Mouse (Mus musculus): ENCODE results near the gene Zfp661. TPM values are rescaled to one million over a fixed set of nuclear protein-coding genes. Genes with fewer than 3 reads are reported as not detected.

Zfp661 gene
- 7.9 and 9.8 TPM in 2 replicates for polyA plus RNA-seq (2015; fragmentation: Nextera tagmentation; extraction: Ambion mirVana)

DNA sequence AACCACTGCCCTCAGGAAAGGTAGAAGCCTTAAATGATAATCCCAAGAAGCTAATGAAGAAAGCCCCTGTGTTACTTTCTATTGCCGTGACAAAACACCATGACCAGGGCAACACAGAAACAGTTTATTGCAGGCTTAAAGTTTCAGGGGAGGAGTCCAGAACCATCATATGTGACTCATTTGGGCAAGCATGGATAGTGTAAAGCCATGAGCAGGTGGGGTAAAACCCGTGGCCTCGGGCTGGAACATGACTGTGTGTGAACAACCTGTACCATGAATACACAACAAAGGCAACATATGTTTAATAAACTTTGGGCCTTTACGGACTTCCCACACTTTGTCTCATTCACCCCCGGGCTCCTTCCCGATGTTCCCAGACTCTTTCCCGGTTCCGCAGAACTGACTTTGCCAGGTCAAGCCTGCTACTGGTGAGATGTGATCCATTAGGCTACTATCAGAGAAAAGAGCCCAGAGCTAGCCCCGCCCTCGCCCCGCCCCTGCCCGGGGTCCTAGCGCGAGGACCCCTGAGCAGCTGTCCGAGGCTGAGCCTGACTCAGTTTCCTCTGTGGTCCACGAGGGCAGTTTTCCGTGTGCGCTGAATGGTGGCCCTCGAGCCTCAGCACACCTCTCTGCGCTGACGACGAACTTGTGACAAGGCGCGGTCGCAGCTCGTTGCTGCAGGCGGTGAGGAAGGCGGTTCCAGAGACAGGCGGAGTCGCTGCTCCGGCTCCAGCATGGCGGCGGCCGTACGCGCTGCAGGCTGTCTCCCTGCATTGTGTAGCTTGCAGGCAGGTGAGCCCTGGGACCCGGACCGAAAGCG lies at the start of gene Zfp661, which contains the start of gene Mrps5:
Gene Zfp661, minus strand, starts transcription at position 401 of the 820 bp plus-strand sequence.
Gene Mrps5, plus strand, starts transcription at position 529 of the 820 bp plus-strand sequence.
- WGBS: 5% methylated on average over 39 of the region's 39 CpGs
- Histone ChIP-seq H3K4me3 (replicated peaks) (peak within 1 kb of the TSS; percentile 82), H3K4me2 (replicated peaks) (peak within 1 kb of the TSS; percentile 83), H3K4me1 (replicated peaks) (peaks cover 34% of the 10 kb centered on the region), H3K9ac (replicated peaks) (peak within 1 kb of the TSS; percentile 80), H3K27me3 (no peaks in the 10 kb centered on the region), H3K9me3 (no peaks in the 10 kb centered on the region), H3K27ac (peak within 1 kb of the TSS; percentile 90), H3K36me3 (peaks cover 12% of the 10 kb centered on the region; the same call in 1 of the 2 replicates)
- ATAC-seq: peak; percentile 85

DNA sequence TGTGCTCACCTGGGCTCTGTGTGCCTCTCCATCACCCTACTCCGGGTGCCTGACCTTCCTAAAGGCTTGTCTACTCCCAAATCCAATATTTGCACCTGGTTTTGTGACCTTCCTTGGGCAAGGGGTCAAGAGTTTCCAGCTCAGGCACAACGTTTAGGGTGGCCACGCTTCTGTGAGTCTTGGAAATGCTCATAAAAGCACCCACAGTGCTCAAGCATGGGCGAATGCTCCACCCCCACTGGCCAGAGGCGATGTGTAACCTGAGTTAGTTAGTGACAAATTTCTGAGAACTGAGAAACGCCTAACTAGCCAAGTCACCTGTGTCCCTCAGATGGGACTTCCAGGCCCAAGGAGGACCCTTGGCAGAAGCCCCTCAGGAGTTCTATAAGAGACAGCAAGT lies 48.7 kb upstream of the Zfp661 start:
- no peaks in the 10 kb centered on the region for H3K4me1 ChIP-seq (replicated peaks)
- ATAC-seq: no peak
- H3K36me3 ChIP-seq: no peaks in the 10 kb centered on the region
- H3K9ac ChIP-seq (replicated peaks): no peak overlapping the region
- H3K4me2 ChIP-seq (replicated peaks): no peak overlapping the region
- no peak overlapping the region for H3K27ac ChIP-seq
- H3K27me3 ChIP-seq: no peaks in the 10 kb centered on the region
- no peaks in the 10 kb centered on the region for H3K9me3 ChIP-seq
- H3K4me3 ChIP-seq (replicated peaks): no peak overlapping the region
- 75% methylated on average over 6 of the region's 6 CpGs for WGBS

DNA sequence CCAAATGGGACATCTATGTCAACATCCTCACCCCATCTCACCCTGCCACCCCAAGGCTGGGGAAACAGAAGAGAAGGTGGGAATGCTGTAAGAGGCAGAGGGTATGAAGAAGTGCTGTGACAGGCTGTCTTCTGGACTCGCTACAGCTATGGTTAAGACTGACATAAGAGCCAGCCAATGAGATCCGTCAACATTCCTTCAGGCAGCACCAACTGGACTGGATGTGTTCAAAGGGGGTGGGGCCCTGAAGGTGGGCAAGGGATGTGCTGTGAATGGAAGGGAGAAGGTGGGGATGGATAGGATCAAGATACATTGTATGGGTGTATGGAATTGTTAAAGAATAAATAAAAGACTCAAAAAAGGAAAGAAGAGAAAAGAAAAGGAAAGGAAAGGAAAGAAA lies 45.7 kb upstream of the Zfp661 start:
- H3K4me2 ChIP-seq (replicated peaks): no peak overlapping the region
- H3K9ac ChIP-seq (replicated peaks): no peak overlapping the region
- ATAC-seq: no peak
- H3K4me1 ChIP-seq (replicated peaks): no peaks in the 10 kb centered on the region
- no peaks in the 10 kb centered on the region for H3K27me3 ChIP-seq
- no peak overlapping the region for H3K4me3 ChIP-seq (replicated peaks)
- H3K9me3 ChIP-seq: no peaks in the 10 kb centered on the region
- no peaks in the 10 kb centered on the region for H3K36me3 ChIP-seq
- WGBS: 74% methylated on average over 2 of the region's 2 CpGs
- no peak overlapping the region for H3K27ac ChIP-seq

DNA sequence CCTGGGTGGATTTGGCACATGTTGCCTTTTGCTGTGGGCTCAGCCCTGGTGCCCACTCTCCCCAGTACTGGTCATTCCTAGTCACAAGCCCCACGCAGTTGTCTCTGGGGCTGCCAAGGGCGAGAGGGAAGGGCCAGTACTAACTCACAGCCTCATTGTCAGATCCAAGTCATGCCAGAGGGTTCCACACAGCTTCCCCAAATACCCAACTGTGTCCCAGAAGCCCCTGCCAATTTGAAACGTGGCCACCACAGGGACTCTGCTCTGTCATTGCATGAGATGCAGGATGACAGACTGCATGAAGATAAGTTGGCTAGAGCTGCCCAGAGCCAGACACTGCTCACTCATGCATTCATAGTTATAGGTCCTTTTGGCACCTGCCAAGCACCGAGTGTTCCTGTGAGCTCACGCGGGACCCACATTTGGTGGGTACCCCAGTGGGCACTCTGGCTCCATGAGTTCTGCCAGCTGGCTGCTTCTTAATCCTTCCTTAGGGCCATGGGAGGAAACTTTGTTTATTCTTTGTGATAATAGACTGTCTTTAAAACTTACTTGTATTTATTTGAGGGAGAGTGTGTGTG lies 41.2 kb upstream of the Zfp661 start:
- no peak overlapping the region for H3K4me3 ChIP-seq (replicated peaks)
- no peaks in the 10 kb centered on the region for H3K36me3 ChIP-seq
- H3K9ac ChIP-seq (replicated peaks): no peak overlapping the region
- H3K9me3 ChIP-seq: no peaks in the 10 kb centered on the region
- no peaks in the 10 kb centered on the region for H3K27me3 ChIP-seq
- no peaks in the 10 kb centered on the region for H3K4me1 ChIP-seq (replicated peaks)
- H3K27ac ChIP-seq: no peak overlapping the region
- no peak overlapping the region for H3K4me2 ChIP-seq (replicated peaks)
- no peak for ATAC-seq
- WGBS: 85% methylated on average over 6 of the region's 6 CpGs

DNA sequence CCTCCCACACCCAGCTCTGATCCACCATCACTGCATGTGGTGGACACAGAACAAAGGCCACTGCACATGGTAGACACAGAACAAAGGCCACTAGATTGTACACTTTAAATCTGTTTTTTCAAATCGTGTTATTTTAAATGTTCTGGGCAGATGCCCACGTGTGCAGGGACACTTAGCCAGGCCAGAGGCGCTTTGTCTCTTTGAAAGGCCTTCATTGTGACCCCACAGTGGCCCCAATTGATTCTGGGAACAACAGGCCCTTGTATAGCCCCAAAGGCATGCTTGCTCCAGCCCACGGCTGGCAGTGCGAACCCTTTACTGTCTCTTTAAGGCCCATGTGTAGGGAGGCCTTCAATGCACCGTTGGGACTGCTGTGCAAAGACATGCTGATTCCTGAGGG lies 40.5 kb upstream of the Zfp661 start:
- 49% methylated on average over 6 of the region's 6 CpGs for WGBS
- Histone ChIP-seq H3K4me2 (replicated peaks) (no peak overlapping the region), H3K27me3 (no peaks in the 10 kb centered on the region), H3K36me3 (no peaks in the 10 kb centered on the region), H3K4me3 (replicated peaks) (no peak overlapping the region), H3K9me3 (no peaks in the 10 kb centered on the region), H3K27ac (no peak overlapping the region), H3K9ac (replicated peaks) (no peak overlapping the region), H3K4me1 (replicated peaks) (no peaks in the 10 kb centered on the region)
- ATAC-seq: no peak

DNA sequence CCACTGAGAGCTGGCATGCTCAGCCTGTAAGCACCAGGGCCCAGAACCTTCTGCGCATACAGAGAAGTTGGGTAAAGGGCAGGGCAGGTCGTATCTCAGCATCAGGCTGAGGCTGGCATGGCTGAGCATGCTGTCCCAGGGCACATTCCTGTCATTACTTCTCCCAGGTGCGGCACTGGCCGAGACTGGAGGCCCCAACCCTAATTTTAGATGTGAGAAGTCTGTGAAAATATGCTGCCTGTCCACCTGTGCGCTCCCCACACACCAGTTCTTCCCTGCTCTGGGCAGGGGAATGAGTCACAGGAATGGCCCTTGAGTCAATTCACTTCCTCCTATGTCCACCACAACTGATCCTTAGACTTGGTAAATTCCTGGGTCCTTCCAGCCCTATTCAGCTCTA lies 38.8 kb upstream of the Zfp661 start:
- no peaks in the 10 kb centered on the region for H3K9me3 ChIP-seq
- 80% methylated on average over 5 of the region's 5 CpGs for WGBS
- H3K27ac ChIP-seq: no peak overlapping the region
- no peak for ATAC-seq
- no peaks in the 10 kb centered on the region for H3K27me3 ChIP-seq
- H3K4me2 ChIP-seq (replicated peaks): no peak overlapping the region
- no peaks in the 10 kb centered on the region for H3K4me1 ChIP-seq (replicated peaks)
- H3K4me3 ChIP-seq (replicated peaks): no peak overlapping the region
- no peaks in the 10 kb centered on the region for H3K36me3 ChIP-seq
- H3K9ac ChIP-seq (replicated peaks): no peak overlapping the region

DNA sequence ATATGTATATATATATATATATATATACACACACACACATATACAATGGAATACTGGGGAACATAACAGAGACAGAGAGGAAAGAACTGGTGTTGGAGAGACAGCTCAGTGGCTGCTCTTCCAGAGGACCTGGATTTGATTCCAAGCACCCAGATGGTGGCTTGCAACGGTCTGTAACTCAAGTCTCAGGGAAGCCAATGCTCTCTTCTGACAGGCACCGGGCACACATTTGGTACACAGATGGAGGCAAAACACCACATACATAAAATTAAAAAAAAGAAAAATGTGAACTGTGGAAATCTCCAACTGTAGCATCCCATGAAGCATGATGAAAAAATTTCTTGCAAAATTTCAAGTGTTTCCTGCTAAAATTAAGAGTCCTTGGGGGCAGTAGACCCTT lies 37.9 kb upstream of the Zfp661 start:
- 97% methylated on average over 2 of the region's 2 CpGs for WGBS
- Histone ChIP-seq H3K4me3 (replicated peaks) (no peak overlapping the region), H3K27ac (no peak overlapping the region), H3K4me2 (replicated peaks) (no peak overlapping the region), H3K27me3 (no peaks in the 10 kb centered on the region), H3K4me1 (replicated peaks) (no peaks in the 10 kb centered on the region), H3K9ac (replicated peaks) (no peak overlapping the region), H3K36me3 (no peaks in the 10 kb centered on the region), H3K9me3 (no peaks in the 10 kb centered on the region)
- no peak for ATAC-seq

DNA sequence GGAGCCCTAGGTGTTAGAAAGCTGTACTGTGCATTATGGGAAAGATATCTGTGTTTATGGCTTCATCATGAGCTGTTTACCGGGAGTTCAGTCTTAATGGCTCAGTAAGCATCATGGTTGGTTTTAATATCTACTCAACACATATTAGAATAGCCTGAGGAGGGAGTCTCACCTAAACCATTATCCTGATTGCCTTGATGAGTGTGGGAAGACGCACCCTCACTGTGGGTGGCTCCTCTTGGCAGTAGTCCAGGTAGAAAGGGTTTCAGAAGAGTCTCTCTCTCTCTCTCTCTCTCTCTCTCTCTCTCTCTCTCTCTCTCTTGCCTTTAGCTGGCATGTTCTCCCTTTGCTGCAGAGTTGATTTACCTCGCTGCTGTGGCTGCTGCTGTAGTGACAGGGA lies 35.2 kb upstream of the Zfp661 start:
- 63% methylated on average over 3 of the region's 3 CpGs for WGBS
- ATAC-seq: no peak
- H3K27ac ChIP-seq: no peak overlapping the region
- no peaks in the 10 kb centered on the region for H3K9me3 ChIP-seq
- H3K36me3 ChIP-seq: no peaks in the 10 kb centered on the region
- H3K9ac ChIP-seq (replicated peaks): no peak overlapping the region
- no peak overlapping the region for H3K4me2 ChIP-seq (replicated peaks)
- H3K4me3 ChIP-seq (replicated peaks): no peak overlapping the region
- H3K4me1 ChIP-seq (replicated peaks): no peaks in the 10 kb centered on the region
- H3K27me3 ChIP-seq: no peaks in the 10 kb centered on the region

DNA sequence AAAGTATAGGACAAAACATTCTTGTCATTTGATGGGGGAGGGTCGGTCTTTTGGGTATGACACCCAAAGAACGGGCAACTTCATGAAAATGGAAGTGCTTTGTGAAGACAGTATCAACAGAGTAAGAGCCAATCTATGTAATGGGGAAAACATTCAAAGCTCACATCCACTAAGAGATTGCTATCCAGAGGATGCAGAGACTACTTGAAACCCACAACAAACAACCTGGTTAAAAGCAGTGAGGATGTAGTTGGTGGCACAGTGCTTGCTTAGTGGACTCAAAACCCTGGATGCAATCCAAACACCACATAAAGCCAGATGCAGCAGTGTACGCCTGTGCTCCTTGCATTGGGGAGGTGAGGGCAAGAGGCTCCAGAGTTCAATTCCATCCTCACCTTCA lies 32.4 kb upstream of the Zfp661 start:
- no peaks in the 10 kb centered on the region for H3K27me3 ChIP-seq
- H3K4me3 ChIP-seq (replicated peaks): no peak overlapping the region
- no peaks in the 10 kb centered on the region for H3K4me1 ChIP-seq (replicated peaks)
- H3K9me3 ChIP-seq: no peaks in the 10 kb centered on the region
- WGBS: 86% methylated on average over 3 of the region's 3 CpGs
- no peaks in the 10 kb centered on the region for H3K36me3 ChIP-seq
- H3K4me2 ChIP-seq (replicated peaks): no peak overlapping the region
- ATAC-seq: no peak
- H3K27ac ChIP-seq: no peak overlapping the region
- no peak overlapping the region for H3K9ac ChIP-seq (replicated peaks)

DNA sequence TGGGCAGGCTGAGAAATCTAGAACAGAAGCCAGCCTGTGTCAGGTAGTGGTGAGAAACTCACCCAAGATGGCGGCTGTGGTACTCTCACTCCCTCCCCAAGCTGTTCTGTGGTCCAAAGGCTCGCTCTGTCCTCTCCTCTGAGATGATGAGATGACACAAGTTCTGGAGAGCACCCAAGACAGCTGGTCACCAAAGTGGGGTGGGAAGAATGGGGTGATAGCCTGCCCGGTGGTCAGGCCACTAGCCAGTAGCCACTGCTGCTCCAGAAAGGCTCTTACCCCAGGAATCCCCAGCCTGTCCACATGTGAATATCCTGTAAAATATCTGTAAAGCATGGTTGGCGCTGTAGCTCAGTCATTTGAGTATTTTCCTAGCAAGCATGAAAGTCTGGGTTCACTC lies 25.4 kb upstream of the Zfp661 start:
- WGBS: 89% methylated on average over 4 of the region's 4 CpGs

DNA sequence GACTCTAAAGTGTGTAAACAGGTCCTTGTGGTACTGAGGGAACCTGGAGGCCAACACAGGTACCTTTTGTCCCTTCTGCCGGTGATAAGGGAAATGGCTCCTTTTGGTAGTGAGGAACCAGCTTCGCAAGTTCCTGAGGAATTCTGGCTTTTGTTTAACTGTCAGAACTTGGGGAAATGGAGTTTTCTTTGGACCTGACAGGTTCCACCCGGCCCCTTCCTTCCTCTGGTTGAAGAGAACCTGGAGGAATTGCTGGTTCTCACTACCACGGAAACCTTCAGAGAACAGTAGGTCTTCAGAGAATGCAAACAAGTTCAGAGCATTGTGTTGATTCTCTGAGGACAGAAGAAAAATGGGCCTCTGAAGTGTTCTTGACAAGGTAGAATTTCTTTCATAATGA lies 24.5 kb upstream of the Zfp661 start:
- ATAC-seq: no peak
- H3K9ac ChIP-seq (replicated peaks): no peak overlapping the region
- H3K36me3 ChIP-seq: peaks cover 6% of the 10 kb centered on the region
- no peaks in the 10 kb centered on the region for H3K9me3 ChIP-seq
- no peak overlapping the region for H3K27ac ChIP-seq
- H3K4me3 ChIP-seq (replicated peaks): no peak overlapping the region
- 88% methylated on average over 4 of the region's 4 CpGs for WGBS
- H3K27me3 ChIP-seq: no peaks in the 10 kb centered on the region
- 0 out of 2 replicates have a peak, but pooled peaks cover 3% of the 10 kb centered on the region for H3K4me1 ChIP-seq (replicated peaks)
- no peak overlapping the region for H3K4me2 ChIP-seq (replicated peaks)

More for the DNA sequence above, 25.4 kb upstream of the Zfp661 start:
- H3K4me2 ChIP-seq (replicated peaks): no peak overlapping the region
- H3K27ac ChIP-seq: no peak overlapping the region
- H3K4me3 ChIP-seq (replicated peaks): no peak overlapping the region
- no peaks in the 10 kb centered on the region for H3K9me3 ChIP-seq
- no peaks in the 10 kb centered on the region for H3K36me3 ChIP-seq
- no peaks in the 10 kb centered on the region for H3K27me3 ChIP-seq
- no peak overlapping the region for H3K9ac ChIP-seq (replicated peaks)
- ATAC-seq: no peak
- H3K4me1 ChIP-seq (replicated peaks): 0 out of 2 replicates have a peak, but pooled peaks cover 3% of the 10 kb centered on the region

DNA sequence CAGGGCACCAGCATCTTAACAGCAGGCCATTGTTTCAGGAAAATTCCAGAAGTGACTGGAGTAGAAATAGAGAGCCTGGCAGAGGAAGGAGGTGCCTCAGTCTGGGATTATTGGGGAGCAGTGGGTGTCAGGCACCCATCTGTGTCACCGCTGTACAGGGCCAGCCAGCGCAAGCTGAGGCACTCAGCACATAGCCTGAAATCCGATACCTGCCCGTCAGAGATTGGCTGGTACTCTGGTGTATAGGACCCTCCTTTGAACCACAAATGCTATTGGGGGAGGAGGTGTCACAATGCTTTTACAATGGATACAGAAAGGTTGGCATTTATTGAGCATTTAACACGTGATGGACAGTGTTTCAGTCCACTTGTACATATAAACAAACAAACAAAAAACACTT lies 22.1 kb upstream of the Zfp661 start:
- Histone ChIP-seq H3K4me1 (replicated peaks) (0 out of 2 replicates have a peak, but pooled peaks cover 3% of the 10 kb centered on the region), H3K4me2 (replicated peaks) (no peak overlapping the region), H3K9ac (replicated peaks) (no peak overlapping the region), H3K4me3 (replicated peaks) (no peak overlapping the region), H3K36me3 (peaks cover 30% of the 10 kb centered on the region), H3K27me3 (no peaks in the 10 kb centered on the region), H3K9me3 (no peaks in the 10 kb centered on the region), H3K27ac (no peak overlapping the region)
- WGBS: 5% methylated on average over 5 of the region's 5 CpGs
- ATAC-seq: 0 out of 2 replicates have a peak, but pooled peaks have one; percentile 34

Measured in midbrain, embryonic 13.5 days (tissue).